Mouse (Mus musculus): ENCODE measurements around the gene Faah.

Faah gene

DNA sequence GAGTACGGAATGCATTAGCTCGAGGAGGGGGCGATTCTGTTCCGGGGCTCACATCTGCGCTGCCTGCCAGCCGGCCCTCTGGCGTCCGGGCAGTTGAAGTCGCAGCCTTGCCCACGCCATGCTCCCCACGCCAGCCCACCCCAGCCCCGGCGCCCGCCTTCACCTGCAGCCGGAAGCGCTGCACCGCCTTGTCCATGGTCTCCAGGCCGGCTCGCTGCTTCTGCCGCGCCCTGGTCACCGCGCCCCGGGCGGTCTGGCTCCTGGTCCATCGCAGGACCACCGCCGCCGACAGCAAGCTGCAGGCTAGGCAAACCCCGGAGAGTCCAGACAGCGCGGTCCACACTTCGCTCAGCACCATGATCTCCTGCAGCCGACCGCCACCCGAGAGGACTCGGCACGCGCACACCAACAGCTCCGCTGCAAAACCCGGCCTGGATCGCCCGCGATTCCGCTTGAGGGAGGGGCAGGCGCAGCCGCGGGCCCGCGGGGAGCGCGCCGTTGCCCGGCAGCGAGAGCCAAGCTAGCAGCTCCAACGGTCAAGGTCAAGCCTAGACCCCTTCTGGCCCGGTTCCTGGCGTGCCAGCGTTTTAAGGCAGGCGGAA, 325 bp downstream of the Faah start:
- peak; percentile 41 for DNase-seq (ENCODE audit: low read depth, low spot score)
- Histone ChIP-seq H3K36me3 (ENCODE audit: control insufficient read depth, insufficient read depth, low read length, poor library complexity, severe bottlenecking) (no peaks in the 10 kb centered on the region), H3K27me3 (ENCODE audit: control insufficient read depth, insufficient read depth, low read length, poor library complexity, severe bottlenecking) (no peaks in the 10 kb centered on the region)

DNA sequence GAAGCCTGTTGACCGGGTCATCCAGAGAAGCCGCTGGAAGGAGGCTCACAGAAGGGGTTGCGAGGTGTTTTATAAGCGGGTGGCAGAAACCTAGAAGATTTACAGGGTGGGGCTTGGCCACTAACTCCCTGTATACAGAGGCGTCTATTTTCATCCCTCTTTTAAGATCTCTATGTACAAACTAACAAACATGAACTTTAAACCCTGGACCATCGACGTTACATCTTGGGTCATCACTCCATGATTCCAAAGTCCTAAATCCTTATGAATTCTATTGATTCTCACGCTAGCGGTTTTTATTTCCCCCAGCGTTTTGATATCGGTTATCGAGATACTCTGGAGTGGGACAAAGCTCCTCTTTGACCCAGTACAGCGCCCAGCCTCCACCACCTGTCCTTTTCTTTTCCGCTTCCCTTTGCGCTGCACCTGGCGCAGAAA, 845 bp downstream of the Faah start:
- Histone ChIP-seq H3K36me3 (ENCODE audit: control insufficient read depth, insufficient read depth, low read length, poor library complexity, severe bottlenecking) (no peaks in the 10 kb centered on the region), H3K27me3 (ENCODE audit: control insufficient read depth, insufficient read depth, low read length, poor library complexity, severe bottlenecking) (no peaks in the 10 kb centered on the region)
- no peak for DNase-seq (ENCODE audit: low read depth, low spot score)

DNA sequence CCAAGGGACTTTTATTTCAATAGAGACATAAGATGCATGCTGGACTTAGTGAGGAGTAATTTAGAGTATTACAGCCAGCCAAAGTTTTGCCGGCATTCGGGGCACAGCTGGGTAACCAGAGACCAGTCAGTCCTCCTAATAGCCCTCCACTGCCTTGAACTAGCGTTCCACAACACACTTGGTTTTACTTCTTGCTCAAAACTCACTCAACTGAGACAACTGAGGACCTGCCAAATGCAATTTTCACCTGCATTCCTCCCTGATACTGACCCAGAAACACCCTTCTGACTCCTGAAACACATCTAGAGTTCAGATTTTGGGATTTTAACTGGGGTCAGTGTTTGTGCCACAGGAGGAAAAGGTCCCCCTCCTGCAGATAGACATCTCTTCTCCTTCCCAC, 1.3 kb downstream of the Faah start:
- H3K36me3 ChIP-seq (ENCODE audit: control insufficient read depth, insufficient read depth, low read length, poor library complexity, severe bottlenecking): no peaks in the 10 kb centered on the region
- H3K27me3 ChIP-seq (ENCODE audit: control insufficient read depth, insufficient read depth, low read length, poor library complexity, severe bottlenecking): no peaks in the 10 kb centered on the region
- peak; percentile 9 for DNase-seq (ENCODE audit: low read depth, low spot score)

DNA sequence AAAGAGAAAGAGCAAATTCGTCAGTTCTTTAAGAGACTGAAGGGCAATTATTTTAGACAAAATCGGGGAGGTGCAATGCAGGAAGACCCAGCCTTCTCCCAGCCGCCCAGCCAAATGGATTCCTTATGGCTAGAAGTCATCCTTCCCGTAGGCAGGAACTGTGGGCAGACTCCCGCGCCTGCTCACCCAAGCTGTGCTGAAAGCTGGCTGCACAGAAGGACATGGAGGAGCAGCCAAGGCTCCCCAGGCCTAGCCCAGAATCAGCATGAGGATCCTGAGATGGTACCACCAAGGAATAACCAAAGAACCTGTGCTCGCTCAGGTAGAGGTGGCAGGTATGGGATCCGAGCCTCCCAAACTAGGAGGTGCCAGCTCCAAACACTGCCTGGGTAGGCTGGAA, 1.7 kb downstream of the Faah start:
- Histone ChIP-seq H3K36me3 (ENCODE audit: control insufficient read depth, insufficient read depth, low read length, poor library complexity, severe bottlenecking) (no peaks in the 10 kb centered on the region), H3K27me3 (ENCODE audit: control insufficient read depth, insufficient read depth, low read length, poor library complexity, severe bottlenecking) (no peaks in the 10 kb centered on the region)
- DNase-seq (ENCODE audit: low read depth, low spot score): no peak

DNA sequence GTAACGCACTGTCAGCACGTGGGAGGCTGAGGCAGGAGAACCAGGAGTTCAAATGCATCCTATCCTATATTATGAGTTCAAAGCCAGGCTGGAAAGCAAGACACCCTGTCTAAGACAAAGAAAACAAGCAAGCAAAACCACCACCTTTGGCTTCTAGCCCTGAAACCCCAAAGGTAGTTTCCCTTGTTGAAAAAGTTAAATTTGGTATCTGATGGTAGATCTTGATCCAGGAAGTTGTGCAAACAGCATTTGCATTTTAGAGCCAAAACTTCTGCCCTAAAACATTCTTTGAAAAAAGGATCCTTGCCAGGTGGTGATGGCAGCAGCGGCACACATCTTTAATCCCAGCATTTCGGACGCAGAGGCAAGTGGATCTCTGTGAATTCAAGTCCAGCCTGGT, 2.2 kb downstream of the Faah start:
- Histone ChIP-seq H3K36me3 (ENCODE audit: control insufficient read depth, insufficient read depth, low read length, poor library complexity, severe bottlenecking) (no peaks in the 10 kb centered on the region), H3K27me3 (ENCODE audit: control insufficient read depth, insufficient read depth, low read length, poor library complexity, severe bottlenecking) (no peaks in the 10 kb centered on the region)
- DNase-seq (ENCODE audit: low read depth, low spot score): peak; percentile 30

DNA sequence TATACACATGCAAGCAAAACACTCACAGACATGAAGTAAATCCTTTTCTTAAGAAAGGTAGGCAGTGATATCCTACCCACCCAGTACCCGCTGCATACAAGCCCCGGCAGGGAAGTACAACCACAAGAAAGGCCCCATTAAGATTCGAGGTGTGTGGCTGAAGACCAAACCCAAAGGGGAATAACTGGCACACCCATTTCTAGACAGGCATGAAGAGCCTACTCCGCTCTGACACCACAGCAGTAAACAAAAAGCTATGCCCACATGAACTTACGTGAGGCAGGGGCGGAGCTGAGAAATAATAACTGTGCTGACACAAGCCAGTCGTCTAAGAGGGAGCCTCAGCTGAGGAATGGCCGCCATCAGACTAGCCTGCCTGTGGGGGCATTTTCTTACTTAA, 7.5 kb downstream of the Faah start:
- H3K36me3 ChIP-seq (ENCODE audit: control insufficient read depth, insufficient read depth, low read length, poor library complexity, severe bottlenecking): no peaks in the 10 kb centered on the region
- peak; percentile 29 for DNase-seq (ENCODE audit: low read depth, low spot score)
- H3K27me3 ChIP-seq (ENCODE audit: control insufficient read depth, insufficient read depth, low read length, poor library complexity, severe bottlenecking): no peaks in the 10 kb centered on the region

DNA sequence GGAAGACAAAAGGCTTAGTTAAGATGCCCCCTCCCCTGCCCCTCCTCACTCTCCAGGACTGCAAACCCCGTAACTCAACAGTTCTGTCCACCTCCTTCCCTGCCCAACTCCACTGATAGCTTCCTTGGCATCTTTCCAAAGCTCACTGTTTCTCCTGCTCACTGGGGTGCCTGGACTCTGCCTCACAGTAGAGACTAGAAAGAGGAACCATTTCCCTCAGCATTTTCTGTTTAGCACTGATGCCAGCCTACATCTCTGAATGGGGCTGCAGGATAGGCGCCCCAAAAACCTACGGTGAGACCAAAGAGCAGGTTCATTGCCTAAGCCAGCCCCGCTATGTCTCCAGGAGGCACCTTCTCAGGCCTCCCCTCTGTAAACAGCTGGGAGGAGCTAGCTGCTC, 16.5 kb downstream of the Faah start:
- H3K27me3 ChIP-seq (ENCODE audit: control insufficient read depth, insufficient read depth, low read length, poor library complexity, severe bottlenecking): no peaks in the 10 kb centered on the region
- DNase-seq (ENCODE audit: low read depth, low spot score): no peak
- no peaks in the 10 kb centered on the region for H3K36me3 ChIP-seq (ENCODE audit: control insufficient read depth, insufficient read depth, low read length, poor library complexity, severe bottlenecking)

DNA sequence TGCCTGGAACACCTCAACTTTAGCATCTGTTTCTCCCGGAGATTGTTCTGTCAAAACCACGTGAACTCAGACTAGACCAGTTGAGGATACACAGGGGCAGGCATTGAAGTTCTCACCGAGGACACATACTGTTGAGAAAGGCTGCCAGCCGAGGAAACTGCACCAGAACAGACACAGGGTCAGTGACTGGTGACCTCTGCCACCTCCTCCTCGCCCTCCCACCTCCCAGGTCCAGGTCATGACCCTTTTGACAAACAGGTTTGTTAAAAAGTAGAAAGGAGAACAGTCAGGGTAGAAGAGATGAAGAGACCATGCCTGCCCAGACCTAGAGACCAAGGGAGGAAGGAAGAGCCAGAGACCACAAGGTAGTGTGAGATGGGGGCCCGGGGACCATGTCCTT, 17.1 kb downstream of the Faah start:
- Histone ChIP-seq H3K27me3 (ENCODE audit: control insufficient read depth, insufficient read depth, low read length, poor library complexity, severe bottlenecking) (no peaks in the 10 kb centered on the region), H3K36me3 (ENCODE audit: control insufficient read depth, insufficient read depth, low read length, poor library complexity, severe bottlenecking) (no peaks in the 10 kb centered on the region)
- DNase-seq (ENCODE audit: low read depth, low spot score): no peak

DNA sequence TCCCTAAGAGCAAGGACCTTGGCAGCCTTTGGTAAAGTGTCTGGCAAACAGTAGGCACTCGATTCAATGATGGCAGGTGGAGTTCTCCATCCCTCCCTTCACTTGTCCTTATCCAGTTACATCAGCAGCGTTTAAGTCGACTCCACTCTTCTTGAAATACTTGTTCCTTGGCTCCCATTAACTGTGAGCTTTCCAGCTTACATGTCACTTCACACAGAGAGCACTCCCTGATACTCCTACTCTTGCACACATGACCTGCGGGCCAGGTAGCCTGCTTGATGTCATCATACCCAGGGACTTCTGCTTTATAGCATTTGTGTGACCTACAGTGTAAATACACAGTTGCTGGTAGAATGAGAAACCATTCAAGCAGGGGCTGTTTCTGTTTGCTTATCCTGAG, 21.0 kb downstream of the Faah start:
- H3K36me3 ChIP-seq (ENCODE audit: control insufficient read depth, insufficient read depth, low read length, poor library complexity, severe bottlenecking): no peaks in the 10 kb centered on the region
- no peaks in the 10 kb centered on the region for H3K27me3 ChIP-seq (ENCODE audit: control insufficient read depth, insufficient read depth, low read length, poor library complexity, severe bottlenecking)
- DNase-seq (ENCODE audit: low read depth, low spot score): no peak

DNA sequence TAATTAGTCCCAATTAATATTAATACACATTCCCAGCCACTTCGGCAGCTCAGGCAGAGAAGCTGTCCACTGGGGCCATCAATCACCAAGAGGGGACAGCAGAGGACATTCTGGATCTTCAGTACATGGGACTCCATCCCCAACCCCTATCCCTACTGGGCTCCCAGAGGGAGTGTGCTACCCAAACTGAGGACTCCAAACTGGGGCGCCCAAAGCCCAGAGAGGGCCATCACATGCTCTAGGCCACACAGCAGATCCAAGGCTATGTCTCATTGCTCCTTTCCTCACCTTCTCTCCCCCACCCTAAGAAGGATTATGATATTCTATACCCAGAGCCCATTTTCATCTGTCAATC, 22.4 kb downstream of the Faah start:
- Histone ChIP-seq H3K36me3 (ENCODE audit: control insufficient read depth, insufficient read depth, low read length, poor library complexity, severe bottlenecking) (no peaks in the 10 kb centered on the region), H3K27me3 (ENCODE audit: control insufficient read depth, insufficient read depth, low read length, poor library complexity, severe bottlenecking) (no peaks in the 10 kb centered on the region)
- DNase-seq (ENCODE audit: low read depth, low spot score): no peak

DNA sequence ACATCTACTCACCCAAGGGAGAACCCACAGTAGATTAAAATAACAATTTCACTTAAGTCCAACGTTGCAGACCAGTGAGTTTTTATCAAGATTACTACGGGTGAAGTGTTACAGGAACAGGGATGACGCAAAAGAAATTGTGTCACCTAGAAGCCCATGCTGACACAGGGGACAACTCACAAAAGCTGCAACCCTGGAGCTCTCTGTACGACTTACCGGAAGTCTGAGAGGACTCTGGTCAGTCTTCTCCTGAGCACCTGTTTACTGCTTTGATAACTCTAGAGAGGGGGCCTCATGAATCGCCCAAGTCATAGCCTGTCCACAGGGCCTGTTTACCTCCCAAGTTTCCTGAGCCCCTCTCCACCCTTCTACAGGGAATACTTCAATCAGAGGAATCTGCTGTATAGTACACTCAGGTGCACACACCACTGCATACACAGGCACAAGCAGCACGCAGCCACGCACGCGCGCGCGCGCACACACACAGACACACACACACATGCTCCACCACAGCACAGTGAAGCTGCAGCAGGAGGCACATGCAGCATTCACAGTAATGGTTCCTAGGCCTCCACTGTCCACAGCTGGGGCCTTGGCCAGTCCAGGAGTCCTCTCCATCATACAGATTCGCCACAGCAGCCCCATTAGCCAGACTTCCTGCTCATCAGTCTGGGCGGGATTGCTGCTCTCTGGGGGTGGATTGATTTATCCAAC, 22.9 kb downstream of the Faah start:
- DNase-seq (ENCODE audit: low read depth, low spot score): no peak
- H3K27me3 ChIP-seq (ENCODE audit: control insufficient read depth, insufficient read depth, low read length, poor library complexity, severe bottlenecking): no peaks in the 10 kb centered on the region

DNA sequence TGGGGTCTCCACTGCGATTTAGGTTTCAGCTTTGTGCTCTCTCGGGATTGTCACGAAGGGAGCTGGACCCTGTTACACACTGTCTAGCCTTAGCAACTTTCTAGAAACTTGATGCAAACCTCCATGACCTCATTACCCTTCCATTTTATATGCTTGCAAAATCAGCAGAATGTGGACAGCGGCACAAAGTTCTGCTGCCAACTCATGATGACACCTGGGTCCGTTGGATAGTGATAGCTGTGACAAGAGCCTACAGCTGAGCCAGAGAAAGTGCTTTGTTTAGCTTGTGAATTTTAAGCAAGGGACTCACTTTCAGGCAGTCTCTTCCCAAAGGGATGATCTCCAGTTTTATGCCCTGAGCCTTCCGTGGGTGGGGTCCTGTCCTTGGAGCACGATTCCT, 28.3 kb downstream of the Faah start:
- no peaks in the 10 kb centered on the region for H3K36me3 ChIP-seq (ENCODE audit: control insufficient read depth, insufficient read depth, low read length, poor library complexity, severe bottlenecking)
- DNase-seq (ENCODE audit: low read depth, low spot score): no peak
- no peaks in the 10 kb centered on the region for H3K27me3 ChIP-seq (ENCODE audit: control insufficient read depth, insufficient read depth, low read length, poor library complexity, severe bottlenecking)

More for the DNA sequence above, 22.9 kb downstream of the Faah start:
- no peaks in the 10 kb centered on the region for H3K36me3 ChIP-seq (ENCODE audit: control insufficient read depth, insufficient read depth, low read length, poor library complexity, severe bottlenecking)

DNA sequence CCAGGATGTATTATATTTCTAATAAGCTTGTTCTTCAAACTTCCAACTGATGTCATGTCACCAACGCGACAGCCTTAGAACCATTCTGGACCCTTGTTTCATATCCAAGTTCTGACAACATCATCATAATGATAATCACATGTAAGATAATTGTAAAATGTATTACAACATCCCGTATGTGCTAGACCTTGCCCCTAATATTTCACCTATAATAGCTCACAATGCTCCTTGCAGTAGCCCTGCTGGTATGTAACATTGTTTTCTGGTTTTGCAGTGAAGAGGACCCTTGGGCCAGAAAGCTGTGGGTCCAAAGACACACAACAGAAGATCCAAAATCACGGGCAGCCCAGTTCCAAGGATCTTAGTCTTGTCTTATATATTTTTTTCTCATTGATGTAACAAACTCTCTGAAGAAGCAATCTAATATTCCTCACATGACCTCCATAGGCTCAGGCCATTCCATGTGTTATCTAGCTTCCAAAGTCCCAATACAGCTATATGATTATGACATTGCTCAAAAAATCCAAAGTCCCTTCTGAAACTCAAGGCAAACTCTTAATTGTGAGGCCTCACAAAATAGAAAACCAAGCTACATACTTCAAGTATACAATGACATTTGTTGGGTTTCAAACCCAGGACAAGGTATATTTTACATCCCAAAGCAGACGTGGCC, 29.7 kb downstream of the Faah start:
- Histone ChIP-seq H3K36me3 (ENCODE audit: control insufficient read depth, insufficient read depth, low read length, poor library complexity, severe bottlenecking) (no peaks in the 10 kb centered on the region), H3K27me3 (ENCODE audit: control insufficient read depth, insufficient read depth, low read length, poor library complexity, severe bottlenecking) (no peaks in the 10 kb centered on the region)
- no peak for DNase-seq (ENCODE audit: low read depth, low spot score)

DNA sequence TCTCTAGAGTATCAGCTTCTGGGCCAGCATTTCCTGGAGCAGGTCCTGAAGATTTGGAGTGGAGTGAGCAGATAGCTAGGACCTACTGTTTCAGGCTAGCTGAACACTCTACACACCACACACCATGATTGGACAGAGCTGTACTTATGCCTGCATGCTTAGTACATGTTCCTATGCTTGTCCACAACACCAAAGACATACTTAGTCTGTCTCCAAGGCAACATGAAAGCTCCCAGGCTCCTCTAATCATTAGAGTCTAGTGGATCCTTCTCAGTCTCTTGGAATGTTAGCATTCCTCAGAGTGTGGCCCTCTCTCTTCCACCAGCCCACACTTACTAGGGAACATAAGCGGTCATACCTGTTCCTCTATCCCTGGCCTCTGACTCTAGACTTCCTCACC, 30.3 kb downstream of the Faah start:
- H3K27me3 ChIP-seq (ENCODE audit: control insufficient read depth, insufficient read depth, low read length, poor library complexity, severe bottlenecking): no peaks in the 10 kb centered on the region
- no peak for DNase-seq (ENCODE audit: low read depth, low spot score)
- H3K36me3 ChIP-seq (ENCODE audit: control insufficient read depth, insufficient read depth, low read length, poor library complexity, severe bottlenecking): no peaks in the 10 kb centered on the region

DNA sequence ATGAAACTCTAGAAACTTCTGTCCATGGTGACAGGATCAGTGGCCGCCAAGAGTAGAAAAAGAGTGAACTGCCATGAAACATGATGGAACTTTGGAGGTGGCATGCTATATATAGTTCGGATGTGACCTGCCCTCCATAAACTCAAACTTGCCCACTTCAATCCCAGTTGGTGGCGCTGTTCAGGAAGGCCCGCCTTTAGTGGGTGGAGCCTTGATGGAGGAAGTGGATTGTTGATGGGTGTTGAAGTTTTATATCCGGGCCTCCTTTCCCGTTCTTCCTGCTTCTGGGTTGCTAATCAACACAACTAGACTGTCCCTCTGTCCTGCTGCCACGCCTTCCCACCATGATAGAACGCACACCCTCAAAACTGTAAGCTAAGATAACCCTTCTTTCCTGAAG, 32.8 kb downstream of the Faah start:
- no peaks in the 10 kb centered on the region for H3K36me3 ChIP-seq (ENCODE audit: control insufficient read depth, insufficient read depth, low read length, poor library complexity, severe bottlenecking)
- no peak for DNase-seq (ENCODE audit: low read depth, low spot score)

More for the DNA sequence above, 32.8 kb downstream of the Faah start:
- no peaks in the 10 kb centered on the region for H3K27me3 ChIP-seq (ENCODE audit: control insufficient read depth, insufficient read depth, low read length, poor library complexity, severe bottlenecking)
